Mouse (Mus musculus) liver, postnatal 0 days (tissue): ENCODE results near the gene Gm21773. TPM values are rescaled to one million over a fixed set of nuclear protein-coding genes. Genes with fewer than 3 reads are reported as not detected.
"Not testable (repeated sequence)": the region's sequence is repeated elsewhere in the genome, so short reads cannot be mapped to it uniquely, and the experiment has no call there.

Experiments used
- ATAC-seq: fragments of 200-750 bp; cut with Nextera tagmentation; 2 replicates; pipeline ENCODE4 v1.8.0; 2017; ENCODE audit warnings: mild to moderate bottlenecking, moderate library complexity
- DNase-seq: peaks from one replicate; pipeline ENCODE4 v3.0.0-alpha.2; 2016
- H3K27ac ChIP-seq: fragments of 300-500 bp; sonication (generic); 2 replicates; pipeline ENCODE4 v1.5.1; 2014; ENCODE audit warnings: antibody characterized with exemption, moderate library complexity, mild to moderate bottlenecking, low read depth
- H3K27me3 ChIP-seq: fragments of 300-500 bp; sonication (generic); 2 replicates; pipeline ENCODE4 v1.6.1; 2014; ENCODE audit warnings: low read length, control low read depth, mixed read lengths; ENCODE audit not compliant: insufficient read depth
- H3K36me3 ChIP-seq: fragments of 300-500 bp; sonication (generic); replicated peaks from 2 replicates; pipeline ENCODE4 v1.6.1; 2014; ENCODE audit warnings: mild to moderate bottlenecking, control low read depth, low read length, moderate library complexity, mixed read lengths; ENCODE audit not compliant: insufficient read depth
- H3K4me1 ChIP-seq: fragments of 300-500 bp; sonication (generic); 2 replicates; pipeline ENCODE4 v1.6.1; 2014; ENCODE audit warnings: antibody characterized with exemption, mild to moderate bottlenecking, control low read depth; ENCODE audit not compliant: insufficient read depth
- H3K4me2 ChIP-seq: fragments of 300-500 bp; sonication (generic); 2 replicates; pipeline ENCODE4 v1.6.1; 2014; ENCODE audit warnings: low read depth, mild to moderate bottlenecking, low read length, moderate library complexity, mixed read lengths
- H3K4me3 ChIP-seq: fragments of 300-500 bp; sonication (generic); 2 replicates; pipeline ENCODE4 v1.5.1; 2014; ENCODE audit warnings: low read depth, low read length
- H3K9ac ChIP-seq: fragments of 300-500 bp; sonication (generic); replicated peaks from 2 replicates; pipeline ENCODE4 v1.6.1; 2014; ENCODE audit warnings: mild to moderate bottlenecking, moderate library complexity
- H3K9me3 ChIP-seq: fragments of 300-500 bp; sonication (generic); 2 replicates; pipeline ENCODE4 v1.6.1; 2016; ENCODE audit warnings: mild to moderate bottlenecking, control low read depth, low read length, mixed read lengths
- WGBS: fragments of 180-500 bp; shearing (Covaris S2); extraction: QIAGEN DNeasy Blood & Tissue Kit; methylation state at CpG from one replicate; pipeline ENCODE4 v1.1.7; 2014; ENCODE audit not compliant: insufficient replicate concordance; 5-methylcytosine and 5-hydroxymethylcytosine counted together
- polyA plus RNA-seq: library from polyadenylated mRNA; unstranded; fragments of >200 nt; fragmentation: Nextera tagmentation; extraction: Ambion mirVana; gene quantifications from 2 replicates; pipeline ENCODE4 v1.2.1, GENCODE M21; 2015

Gm21773 gene
- not detected in 2 replicates for polyA plus RNA-seq

DNA sequence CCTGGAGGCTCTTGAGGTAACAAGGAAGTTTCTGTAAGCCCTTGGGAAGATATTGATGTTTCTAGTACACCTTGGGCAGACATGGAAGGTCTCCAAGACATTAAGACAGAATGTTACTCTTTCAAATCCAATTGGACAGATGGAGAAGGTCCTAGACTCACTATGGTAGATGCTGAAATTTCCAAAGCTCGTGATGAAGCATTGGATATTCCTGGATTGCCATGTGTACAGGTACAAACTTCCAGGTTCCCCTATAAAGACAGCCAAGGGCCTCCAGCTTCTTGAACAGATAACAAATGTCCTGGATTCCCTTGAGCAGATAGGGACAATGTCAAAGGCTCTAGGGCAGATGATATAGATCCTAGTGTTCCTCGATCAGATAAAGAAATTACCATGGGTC is at the start of gene Gm21773:
Gene Gm21773 (minus strand): TSS at position 101 of the 400 bp plus-strand sequence.
- H3K4me2 ChIP-seq, H3K9ac ChIP-seq, H3K36me3 ChIP-seq, DNase-seq, H3K4me1 ChIP-seq, H3K27me3 ChIP-seq, H3K27ac ChIP-seq, H3K9me3 ChIP-seq, ATAC-seq, H3K4me3 ChIP-seq: not testable (repeated sequence)
- no CpG with 5 or more reads among the region's 2 CpGs for WGBS
